Mouse (Mus musculus): Measurements from ENCODE around the gene Rbfox1.

Gene Rbfox1

GRCm38 (mm10) chr16:7354116-7354515, 1469.0 kb downstream of the Rbfox1 start:
- no peak for DNase-seq (ENCODE audit: low read depth, low spot score)

GRCm38 (mm10) chr16:7359043-7359442, 1473.9 kb downstream of the Rbfox1 start:
- DNase-seq (ENCODE audit: low read depth, low spot score), result no peak

GRCm38 (mm10) chr16:7360706-7361105, 1475.6 kb downstream of the Rbfox1 start:
- DNase-seq (ENCODE audit: low read depth, low spot score), result no peak

- no peak for DNase-seq (ENCODE audit: low read depth, low spot score)
Measured at GRCm38 (mm10) chr16:7365878-7366277, 1480.7 kb downstream of the Rbfox1 start.

- no peak for DNase-seq (ENCODE audit: low read depth, low spot score)
Measured at GRCm38 (mm10) chr16:7374146-7374545, 1489.0 kb downstream of the Rbfox1 start.

- no peak for DNase-seq (ENCODE audit: low read depth, low spot score)
Measured at GRCm38 (mm10) chr16:7374674-7375073, 1489.5 kb downstream of the Rbfox1 start.

- DNase-seq (ENCODE audit: low read depth, low spot score), result no peak
Measured at GRCm38 (mm10) chr16:7396101-7396500, 1510.9 kb downstream of the Rbfox1 start.

GRCm38 (mm10) chr16:7404766-7405492, 1519.8 kb downstream of the Rbfox1 start:
- no peak for DNase-seq (ENCODE audit: low read depth, low spot score)

GRCm38 (mm10) chr16:7407862-7408640, 1522.9 kb downstream of the Rbfox1 start:
- no peak for DNase-seq (ENCODE audit: low read depth, low spot score)

GRCm38 (mm10) chr16:7419655-7420281, 1534.6 kb downstream of the Rbfox1 start:
- no peak for DNase-seq (ENCODE audit: low read depth, low spot score)

- DNase-seq (ENCODE audit: low read depth, low spot score), result no peak
Measured at GRCm38 (mm10) chr16:7425386-7426089, 1540.4 kb downstream of the Rbfox1 start.

- DNase-seq (ENCODE audit: low read depth, low spot score), result no peak
Measured at GRCm38 (mm10) chr16:7433296-7433695, 1548.1 kb downstream of the Rbfox1 start.

- no peak for DNase-seq (ENCODE audit: low read depth, low spot score)
Measured at GRCm38 (mm10) chr16:7446791-7447290, 1561.7 kb downstream of the Rbfox1 start.

- DNase-seq (ENCODE audit: low read depth, low spot score), result no peak
Measured at GRCm38 (mm10) chr16:7447718-7448649, 1562.8 kb downstream of the Rbfox1 start.

GRCm38 (mm10) chr16:7451193-7451592, 1566.0 kb downstream of the Rbfox1 start:
- no peak for DNase-seq (ENCODE audit: low read depth, low spot score)

GRCm38 (mm10) chr16:7457571-7457970, 1572.4 kb downstream of the Rbfox1 start:
- DNase-seq (ENCODE audit: low read depth, low spot score), result no peak
